Mouse (Mus musculus) lung, postnatal 0 days (tissue): Measurements from ENCODE around the gene Gtf2h3. TPM values are rescaled to one million over a fixed set of nuclear protein-coding genes. Genes with fewer than 3 reads are reported as not detected.

Experiments used
- ATAC-seq: fragments of 200-750 bp; cut with Nextera tagmentation; 2 replicates; pipeline ENCODE4 v1.8.0; 2017; ENCODE audit warnings: moderate library complexity
- DNase-seq: peaks from one replicate; pipeline ENCODE4 v3.0.0-alpha.2; 2016; ENCODE audit warnings: low spot score
- H3K27ac ChIP-seq: fragments of 300-500 bp; sonication (generic); 2 replicates; pipeline ENCODE4 v1.5.1; 2014; ENCODE audit warnings: antibody characterized with exemption, mild to moderate bottlenecking, low read length, mixed read lengths
- H3K27me3 ChIP-seq: fragments of 300-500 bp; sonication (generic); replicated peaks from 2 replicates; pipeline ENCODE4 v1.6.1; 2014; ENCODE audit warnings: low read length, mixed read lengths; ENCODE audit not compliant: insufficient read depth
- H3K36me3 ChIP-seq: fragments of 300-500 bp; sonication (generic); 2 replicates; pipeline ENCODE4 v1.6.1; 2014; ENCODE audit warnings: low read length, mixed read lengths; ENCODE audit not compliant: insufficient read depth
- H3K4me1 ChIP-seq: fragments of 300-500 bp; sonication (generic); 2 replicates; pipeline ENCODE4 v1.6.1; 2014; ENCODE audit warnings: antibody characterized with exemption, low read depth, low read length, mixed read lengths; ENCODE audit not compliant: insufficient read depth
- H3K4me2 ChIP-seq: fragments of 300-500 bp; sonication (generic); replicated peaks from 2 replicates; pipeline ENCODE4 v1.6.1; 2014; ENCODE audit warnings: low read depth, mild to moderate bottlenecking, low read length, moderate library complexity, mixed read lengths
- H3K4me3 ChIP-seq: fragments of 300-500 bp; sonication (generic); 2 replicates; pipeline ENCODE4 v1.5.1; 2014; ENCODE audit warnings: low read depth, low read length
- H3K9ac ChIP-seq: fragments of 300-500 bp; sonication (generic); replicated peaks from 2 replicates; pipeline ENCODE4 v1.6.1; 2014; ENCODE audit warnings: low read depth, mild to moderate bottlenecking
- H3K9me3 ChIP-seq: fragments of 300-500 bp; sonication (generic); 2 replicates; pipeline ENCODE4 v1.6.1; 2016; ENCODE audit warnings: low read length, mixed read lengths
- CTCF ChIP-seq: IDR thresholded peaks from 2 replicates; pipeline ENCODE4 v1.5.1; 2016; ENCODE audit warnings: antibody characterized with exemption, mild to moderate bottlenecking
- EP300 ChIP-seq: IDR thresholded peaks from 2 replicates; pipeline ENCODE4 v1.6.1; 2016; ENCODE audit warnings: antibody characterized with exemption, mild to moderate bottlenecking, control low read depth
- WGBS: fragments of 180-500 bp; shearing (Covaris S2); extraction: QIAGEN DNeasy Blood & Tissue Kit; methylation state at CpG from one replicate; pipeline ENCODE4 v1.1.7; 2014; 5-methylcytosine and 5-hydroxymethylcytosine counted together
- polyA plus RNA-seq: library from polyadenylated mRNA; unstranded; fragments of >200 nt; fragmentation: Nextera tagmentation; extraction: Ambion mirVana; gene quantifications from 2 replicates; pipeline ENCODE4 v1.2.1, GENCODE M21; 2015

Gene Gtf2h3
- 23.5 and 25.3 TPM in 2 replicates for polyA plus RNA-seq

DNA sequence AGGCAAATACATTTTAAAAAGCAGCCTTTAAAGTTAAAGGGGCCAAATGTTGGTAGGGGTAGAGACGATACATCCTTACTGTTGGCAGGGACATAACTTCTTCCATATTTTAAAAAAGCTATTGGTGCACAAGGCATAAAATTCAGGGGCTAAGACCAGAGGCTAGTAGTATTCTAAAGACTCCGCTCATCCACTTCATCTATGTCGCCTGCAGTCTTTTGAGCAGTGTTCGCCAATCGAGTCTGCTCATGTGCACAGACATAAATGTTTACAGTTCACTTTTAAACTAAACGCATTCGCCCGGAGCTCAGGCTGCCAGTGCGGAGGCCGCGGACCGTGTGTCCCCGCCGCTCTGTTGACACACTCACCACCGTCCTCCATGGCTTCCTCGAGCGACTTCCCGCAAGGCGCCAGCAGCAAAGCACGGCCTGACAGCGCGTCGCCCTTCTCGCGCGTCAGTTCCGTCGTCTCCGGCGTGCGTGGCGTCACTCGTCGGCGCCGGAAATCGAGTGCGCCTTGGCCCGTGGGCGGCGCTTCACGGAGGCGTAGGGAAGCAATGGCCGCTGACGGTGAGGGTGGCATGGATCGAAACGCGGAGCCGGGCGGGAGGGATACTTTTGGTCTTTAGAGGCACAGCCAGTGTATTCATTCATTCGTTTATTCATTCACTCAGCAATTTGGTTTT is at the start of gene Gtf2h3, which contains the start of gene Eif2b1:
Gene Gtf2h3 (plus strand): TSS at position 508 of the 685 bp plus-strand sequence.
Gene Eif2b1 (minus strand): TSS at position 499 of the 685 bp plus-strand sequence.
- Histone ChIP-seq H3K4me3 (peak within 1 kb of the TSS; percentile 54), H3K27me3 (no peaks in the 10 kb centered on the region), H3K9me3 (no peaks in the 10 kb centered on the region), H3K4me1 (peaks cover 9% of the 10 kb centered on the region; the same call in 1 of the 2 replicates), H3K27ac (peak within 1 kb of the TSS; percentile 62; the same call in 1 of the 2 replicates), H3K36me3 (peaks cover 7% of the 10 kb centered on the region; the same call in 1 of the 2 replicates), H3K9ac (peak within 1 kb of the TSS; percentile 50), H3K4me2 (peak within 1 kb of the TSS; percentile 91)
- WGBS, result under 1% methylated on average over 51 of the region's 51 CpGs
- TF ChIP-seq EP300 (no peak), CTCF (no peak)
- DNase-seq (peak; percentile 95), ATAC-seq (peak; percentile 94)

DNA sequence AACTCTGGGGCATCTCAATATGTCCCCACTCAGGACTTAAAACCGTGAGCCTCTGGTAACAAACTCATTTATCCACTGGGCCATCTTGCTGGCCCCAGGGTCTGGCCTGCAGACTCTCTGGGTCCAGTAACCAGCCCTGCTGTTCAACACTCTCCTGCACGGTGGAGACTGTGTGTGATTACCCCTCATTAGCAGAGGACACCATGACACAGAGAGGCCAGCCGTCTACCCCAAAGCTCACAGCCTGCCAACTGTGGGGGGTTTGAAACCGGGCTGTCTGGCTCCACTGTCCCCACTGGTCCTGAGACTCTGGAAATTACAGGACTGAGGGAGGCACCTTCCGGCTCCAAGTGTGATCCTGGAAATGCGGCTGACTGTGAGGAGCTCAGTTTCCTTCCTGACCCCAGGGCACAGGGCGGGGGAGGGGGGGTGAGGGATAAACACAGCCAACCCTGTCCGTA is 49.7 kb upstream of the Gtf2h3 start:
- H3K27me3 ChIP-seq, result no peaks in the 10 kb centered on the region
- no peaks in the 10 kb centered on the region for H3K36me3 ChIP-seq
- DNase-seq, result peak; percentile 35
- peak; percentile 40 for ATAC-seq
- peak overlapping the region; percentile 32; the same call in 1 of the 2 replicates for H3K9ac ChIP-seq
- peaks cover 20% of the 10 kb centered on the region for H3K4me1 ChIP-seq
- 17% methylated on average over 8 of the region's 8 CpGs for WGBS
- peak overlapping the region; percentile 78 for H3K4me2 ChIP-seq
- no peaks in the 10 kb centered on the region for H3K9me3 ChIP-seq
- H3K4me3 ChIP-seq, result peak overlapping the region; percentile 82; the same call in 1 of the 2 replicates
- peak overlapping the region; percentile 89 for H3K27ac ChIP-seq
- TF ChIP-seq EP300 (no peak), CTCF (no peak)

DNA sequence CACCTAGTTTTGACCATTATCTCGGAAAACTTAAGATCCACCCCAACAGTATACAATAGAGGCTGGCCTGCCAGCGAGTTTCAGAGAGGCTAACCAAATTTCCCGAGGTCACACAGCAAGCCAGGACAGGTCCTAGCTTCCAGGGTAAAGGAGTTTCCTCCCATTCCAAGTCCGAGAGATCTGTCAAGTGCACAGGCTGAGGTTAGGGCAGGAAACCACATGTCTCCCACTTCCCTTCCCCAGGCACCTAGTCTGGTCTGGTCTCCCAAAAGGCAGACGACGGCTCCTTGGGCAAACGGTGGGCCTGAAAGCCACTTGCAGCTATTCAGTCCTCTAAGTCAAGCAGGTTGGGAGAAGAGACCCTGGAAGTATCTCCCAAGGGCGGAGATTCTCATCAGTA is 49.2 kb upstream of the Gtf2h3 start:
- Histone ChIP-seq H3K4me3 (peak overlapping the region; percentile 82; the same call in 1 of the 2 replicates), H3K4me1 (peaks cover 20% of the 10 kb centered on the region), H3K36me3 (no peaks in the 10 kb centered on the region), H3K9me3 (no peaks in the 10 kb centered on the region), H3K27ac (peak overlapping the region; percentile 89), H3K4me2 (peak overlapping the region; percentile 78), H3K9ac (no peak overlapping the region), H3K27me3 (no peaks in the 10 kb centered on the region)
- 33% methylated on average over 8 of the region's 8 CpGs for WGBS
- DNase-seq, result no peak
- peak; percentile 16; the same call in 1 of the 2 replicates for ATAC-seq
- TF ChIP-seq CTCF, result no peak

DNA sequence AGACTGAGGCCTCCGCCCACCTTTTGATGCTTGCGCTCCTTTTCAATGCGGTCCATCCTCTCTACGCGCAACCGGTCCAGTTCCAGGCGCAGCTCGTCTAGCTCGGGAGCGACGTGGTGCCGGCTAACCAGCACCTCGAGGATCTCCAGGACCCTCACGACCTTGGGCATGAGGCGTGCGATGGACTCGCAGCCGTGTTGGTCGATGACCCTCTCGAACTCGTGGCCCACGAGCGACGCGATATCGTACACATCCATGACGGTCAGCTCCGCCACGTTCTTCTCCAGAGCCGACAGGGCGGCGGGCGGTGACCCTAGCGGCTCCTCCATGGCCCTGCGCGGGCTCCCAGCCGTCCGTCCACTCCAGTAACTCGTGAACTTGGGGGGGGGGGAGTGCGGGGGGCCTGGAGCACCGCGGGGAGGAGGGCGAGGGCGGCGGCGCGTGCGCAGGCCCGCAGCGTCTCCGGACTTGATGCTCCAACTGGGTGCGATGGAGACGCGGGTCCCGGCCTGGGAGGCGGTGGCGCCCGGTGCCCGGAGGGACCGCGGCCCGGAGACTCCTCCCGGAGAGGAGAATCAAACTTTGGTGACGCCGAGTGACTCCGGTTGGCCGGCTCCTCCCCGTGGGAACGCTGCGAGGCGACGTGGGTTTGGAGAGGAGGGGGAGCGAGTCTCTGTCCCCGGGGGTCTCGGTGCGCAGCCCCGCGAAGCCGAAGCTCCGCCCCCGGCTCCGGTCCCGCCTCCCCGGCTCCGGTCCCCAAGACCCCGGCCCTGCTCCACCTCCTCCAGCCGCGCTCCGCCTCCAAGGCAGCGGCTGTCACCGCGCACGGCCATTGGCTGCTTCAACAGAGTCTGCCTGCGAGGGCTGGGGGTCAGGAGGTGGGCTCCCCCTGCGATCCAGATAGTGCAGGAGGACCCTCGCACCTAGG is 48.0 kb upstream of the Gtf2h3 start, which contains the start of gene Rilpl1:
Gene Rilpl1 (minus strand): TSS at position 737 of the 928 bp plus-strand sequence.
- TF ChIP-seq EP300 (no peak), CTCF (peak; percentile 34; the same call in 1 of the 2 replicates)
- Histone ChIP-seq H3K4me3 (peak within 1 kb of the TSS; percentile 82), H3K9ac (peak within 1 kb of the TSS; percentile 70), H3K9me3 (no peaks in the 10 kb centered on the region), H3K4me2 (peak within 1 kb of the TSS; percentile 78), H3K36me3 (no peaks in the 10 kb centered on the region), H3K4me1 (peaks cover 20% of the 10 kb centered on the region), H3K27me3 (no peaks in the 10 kb centered on the region), H3K27ac (peak within 1 kb of the TSS; percentile 89)
- ATAC-seq, result peak; percentile 86
- peak; percentile 79 for DNase-seq
- WGBS, result 1% methylated on average over 66 of the region's 96 CpGs

DNA sequence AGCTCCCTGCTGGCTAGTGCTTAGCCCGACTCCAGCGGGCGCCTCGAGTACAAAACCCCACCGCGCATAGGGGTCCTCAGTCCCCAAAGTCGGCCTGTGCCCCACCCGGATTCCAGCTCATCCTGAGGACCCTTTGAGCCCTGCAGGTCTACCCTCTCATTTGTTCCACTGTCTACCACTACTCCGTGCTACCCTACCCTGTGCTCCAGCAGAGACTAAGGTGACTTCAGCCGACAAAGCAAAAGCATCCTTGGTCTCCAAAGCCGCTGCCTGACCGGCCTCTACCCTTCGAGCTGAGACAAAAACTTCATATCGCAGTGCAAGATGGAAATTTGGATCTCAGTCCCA is 47.4 kb upstream of the Gtf2h3 start:
- H3K36me3 ChIP-seq, result no peaks in the 10 kb centered on the region
- no peaks in the 10 kb centered on the region for H3K9me3 ChIP-seq
- no peak for DNase-seq
- H3K4me2 ChIP-seq, result peak overlapping the region; percentile 78
- peaks cover 21% of the 10 kb centered on the region for H3K4me1 ChIP-seq
- 14% methylated on average over 13 of the region's 14 CpGs for WGBS
- H3K9ac ChIP-seq, result peak overlapping the region; percentile 70; the same call in 1 of the 2 replicates
- H3K27ac ChIP-seq, result peak overlapping the region; percentile 89
- no peak for ATAC-seq
- TF ChIP-seq EP300 (no peak), CTCF (no peak)
- H3K27me3 ChIP-seq, result no peaks in the 10 kb centered on the region
- peak overlapping the region; percentile 82 for H3K4me3 ChIP-seq
